Mouse (Mus musculus) limb, embryonic 10.5 days (tissue): Measurements from ENCODE around the gene Vamp2. TPM values are rescaled to one million over a fixed set of nuclear protein-coding genes. Genes with fewer than 3 reads are reported as not detected.
"Not testable (repeated sequence)": the region's sequence is repeated elsewhere in the genome, so short reads cannot be mapped to it uniquely, and the experiment has no call there.

Experiments used
- DNase-seq: peaks from one replicate; pipeline ENCODE4 v3.0.0-alpha.2; 2017; ENCODE audit warnings: low spot score
- H3K27ac ChIP-seq: fragments of 300-500 bp; sonication (generic); 2 replicates; pipeline ENCODE4 v1.5.1; 2016; ENCODE audit warnings: mild to moderate bottlenecking
- H3K27me3 ChIP-seq: fragments of 300-500 bp; sonication (generic); 2 replicates; pipeline ENCODE4 v1.6.1; 2016; ENCODE audit warnings: low read depth, mild to moderate bottlenecking; ENCODE audit not compliant: poor library complexity, severe bottlenecking
- H3K36me3 ChIP-seq: fragments of 300-500 bp; sonication (generic); 2 replicates; pipeline ENCODE4 v1.6.1; 2016; ENCODE audit warnings: mild to moderate bottlenecking, moderate library complexity
- H3K4me1 ChIP-seq: fragments of 300-500 bp; sonication (generic); 2 replicates; pipeline ENCODE4 v1.6.1; 2016
- H3K4me3 ChIP-seq: fragments of 300-500 bp; sonication (generic); 2 replicates; pipeline ENCODE4 v1.5.1; 2016; ENCODE audit warnings: mild to moderate bottlenecking, moderate library complexity
- H3K9me3 ChIP-seq: fragments of 300-500 bp; sonication (generic); replicated peaks from 2 replicates; pipeline ENCODE4 v1.6.1; 2016; ENCODE audit warnings: mild to moderate bottlenecking
- WGBS: fragments of 180-500 bp; shearing (Covaris S2); methylation state at CpG from one replicate; pipeline ENCODE4 v1.1.7; 2016; 5-methylcytosine and 5-hydroxymethylcytosine counted together
- polyA plus RNA-seq: library from polyadenylated mRNA; unstranded; fragments of >200 nt; fragmentation: Nextera tagmentation; extraction: Ambion mirVana; gene quantifications from 2 replicates; pipeline ENCODE4 v1.2.1, GENCODE M21; 2016

Gene Vamp2
- polyA plus RNA-seq, 1 experiment from 2014 or later: 72.1 TPM

GRCm38 (mm10) chr11:69092386-69092751 lies 4.1 kb downstream of the Vamp2 start:
- Histone ChIP-seq H3K27me3 (no peaks in the 10 kb centered on the region), H3K9me3 (no peaks in the 10 kb centered on the region), H3K4me1 (peaks cover 66% of the 10 kb centered on the region), H3K36me3 (peaks cover 34% of the 10 kb centered on the region), H3K27ac (no peak overlapping the region), H3K4me3 (peak overlapping the region; percentile 13; the same call in 1 of the 2 replicates)
- peak; percentile 90 for DNase-seq
- WGBS: 6% methylated on average over 3 of the region's 3 CpGs

GRCm38 (mm10) chr11:69092871-69093270 lies 4.6 kb downstream of the Vamp2 start:
- 94% methylated on average over 4 of the region's 4 CpGs for WGBS
- H3K27ac ChIP-seq: no peak overlapping the region
- no peak for DNase-seq
- H3K9me3 ChIP-seq: no peaks in the 10 kb centered on the region
- H3K4me3 ChIP-seq: no peak overlapping the region
- no peaks in the 10 kb centered on the region for H3K27me3 ChIP-seq
- peaks cover 67% of the 10 kb centered on the region for H3K4me1 ChIP-seq
- peaks cover 34% of the 10 kb centered on the region for H3K36me3 ChIP-seq

DNA sequence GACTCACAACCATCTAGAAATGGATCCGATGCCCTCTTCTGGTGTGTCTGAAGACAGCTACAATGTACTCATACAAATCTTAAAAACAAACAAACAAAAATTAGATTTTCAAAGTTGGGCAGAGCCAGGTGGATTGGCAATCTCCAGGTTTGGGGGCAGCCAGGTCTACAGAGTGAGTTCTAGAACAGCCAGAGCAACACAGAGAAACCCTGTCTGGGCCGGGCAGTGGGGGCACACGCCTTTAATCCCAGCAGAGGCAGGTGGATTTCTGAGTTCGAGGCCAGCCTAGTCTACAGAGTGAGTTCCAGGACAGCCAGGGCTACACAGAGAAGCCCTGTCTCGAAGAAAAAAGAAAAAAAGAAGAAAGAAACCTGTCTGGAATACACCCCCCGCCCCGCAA lies 5.6 kb downstream of the Vamp2 start:
- not testable (repeated sequence) for DNase-seq, H3K4me3 ChIP-seq, H3K27ac ChIP-seq, H3K27me3 ChIP-seq, H3K9me3 ChIP-seq
- H3K36me3 ChIP-seq: peaks cover 34% of the 10 kb centered on the region
- WGBS: 85% methylated on average over 7 of the region's 7 CpGs
- peaks cover 67% of the 10 kb centered on the region for H3K4me1 ChIP-seq

DNA sequence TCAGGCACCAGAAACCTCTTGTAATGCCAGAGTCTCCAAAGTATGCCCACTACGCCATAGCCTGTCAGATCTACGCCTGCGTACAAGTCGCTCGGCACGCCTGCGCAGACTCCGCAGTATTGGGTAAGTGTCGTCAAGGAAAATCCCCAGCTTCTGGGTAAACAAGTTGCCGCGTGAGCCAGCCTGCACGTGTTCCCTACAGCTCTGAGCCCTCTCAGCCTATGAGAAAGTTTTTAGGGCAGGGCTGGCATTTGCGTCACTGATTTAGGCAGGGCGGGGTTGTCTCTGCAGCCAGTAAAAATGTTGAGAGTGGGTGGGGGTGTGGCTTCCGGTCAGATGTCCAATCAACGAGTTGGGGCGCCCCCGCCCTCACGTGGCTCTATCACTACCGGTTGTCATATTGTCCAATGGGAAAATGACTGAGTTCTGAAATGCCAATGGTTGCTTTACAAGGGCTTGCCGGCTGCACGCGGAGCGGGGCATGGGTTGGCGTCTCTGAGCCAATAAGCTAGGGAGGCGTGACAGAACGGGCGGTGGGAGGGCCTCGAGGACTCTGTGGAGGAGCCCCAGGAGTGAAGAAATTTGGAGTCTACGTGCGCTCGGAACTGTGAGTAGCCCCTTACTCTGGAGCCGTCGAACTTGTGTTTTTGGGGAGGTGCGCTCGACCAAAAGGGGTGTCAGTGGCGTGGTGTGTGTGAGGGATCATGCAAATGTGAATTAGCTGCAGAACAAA lies 6.6 kb downstream of the Vamp2 start, which contains the start of gene Per1:
Per1 (plus strand) TSS at position 521 of the 733 bp plus-strand sequence.
- H3K27ac ChIP-seq: peak within 1 kb of the TSS; percentile 70
- H3K4me1 ChIP-seq: peaks cover 67% of the 10 kb centered on the region
- under 1% methylated on average over 37 of the region's 37 CpGs for WGBS
- peak within 1 kb of the TSS; percentile 65 for H3K4me3 ChIP-seq
- DNase-seq: peak; percentile 97
- H3K36me3 ChIP-seq: peaks cover 28% of the 10 kb centered on the region
- no peaks in the 10 kb centered on the region for H3K9me3 ChIP-seq
- H3K27me3 ChIP-seq: no peaks in the 10 kb centered on the region

GRCm38 (mm10) chr11:69095511-69096231 lies 7.4 kb downstream of the Vamp2 start:
- Histone ChIP-seq H3K9me3 (no peaks in the 10 kb centered on the region), H3K4me3 (peak overlapping the region; percentile 65), H3K27me3 (no peaks in the 10 kb centered on the region), H3K27ac (peak overlapping the region; percentile 70), H3K4me1 (peaks cover 69% of the 10 kb centered on the region), H3K36me3 (peaks cover 22% of the 10 kb centered on the region)
- 3% methylated on average over 27 of the region's 27 CpGs for WGBS
- DNase-seq: no peak

DNA sequence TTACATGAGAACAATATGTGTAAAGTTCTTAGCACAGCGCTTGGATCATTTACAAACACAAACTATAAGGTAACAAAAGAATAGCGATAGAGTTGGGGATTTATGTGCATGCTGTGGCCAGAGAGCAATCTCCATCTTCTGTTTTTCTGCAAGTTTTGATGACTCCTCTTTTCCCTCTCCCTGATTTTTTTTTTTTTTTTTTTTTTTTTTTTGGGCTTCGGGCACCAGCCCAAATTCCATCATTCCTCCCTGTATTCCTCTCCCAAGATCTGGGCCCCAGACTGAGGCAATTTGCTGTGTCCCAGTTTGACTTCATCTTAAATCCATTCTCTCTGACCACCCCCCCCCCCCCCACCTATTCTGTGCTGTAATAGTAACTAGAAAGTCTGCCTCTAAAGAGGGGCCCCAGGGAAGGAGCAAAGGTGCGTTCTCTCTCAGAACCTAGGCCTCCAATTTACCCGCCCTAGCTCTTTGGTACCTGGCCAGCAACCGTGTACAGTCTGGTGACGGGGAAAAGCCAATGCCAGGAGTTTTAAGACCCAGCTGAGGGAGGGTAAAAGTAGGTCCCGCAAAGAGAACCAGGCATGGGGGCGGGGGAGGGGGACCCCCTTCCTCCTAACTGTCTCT lies 8.2 kb downstream of the Vamp2 start:
- no peak for DNase-seq
- Histone ChIP-seq H3K36me3 (peaks cover 22% of the 10 kb centered on the region), H3K4me3 (peak overlapping the region; percentile 65), H3K9me3 (no peaks in the 10 kb centered on the region), H3K27me3 (no peaks in the 10 kb centered on the region), H3K27ac (peak overlapping the region; percentile 74), H3K4me1 (peaks cover 71% of the 10 kb centered on the region)
- 16% methylated on average over 9 of the region's 9 CpGs for WGBS

DNA sequence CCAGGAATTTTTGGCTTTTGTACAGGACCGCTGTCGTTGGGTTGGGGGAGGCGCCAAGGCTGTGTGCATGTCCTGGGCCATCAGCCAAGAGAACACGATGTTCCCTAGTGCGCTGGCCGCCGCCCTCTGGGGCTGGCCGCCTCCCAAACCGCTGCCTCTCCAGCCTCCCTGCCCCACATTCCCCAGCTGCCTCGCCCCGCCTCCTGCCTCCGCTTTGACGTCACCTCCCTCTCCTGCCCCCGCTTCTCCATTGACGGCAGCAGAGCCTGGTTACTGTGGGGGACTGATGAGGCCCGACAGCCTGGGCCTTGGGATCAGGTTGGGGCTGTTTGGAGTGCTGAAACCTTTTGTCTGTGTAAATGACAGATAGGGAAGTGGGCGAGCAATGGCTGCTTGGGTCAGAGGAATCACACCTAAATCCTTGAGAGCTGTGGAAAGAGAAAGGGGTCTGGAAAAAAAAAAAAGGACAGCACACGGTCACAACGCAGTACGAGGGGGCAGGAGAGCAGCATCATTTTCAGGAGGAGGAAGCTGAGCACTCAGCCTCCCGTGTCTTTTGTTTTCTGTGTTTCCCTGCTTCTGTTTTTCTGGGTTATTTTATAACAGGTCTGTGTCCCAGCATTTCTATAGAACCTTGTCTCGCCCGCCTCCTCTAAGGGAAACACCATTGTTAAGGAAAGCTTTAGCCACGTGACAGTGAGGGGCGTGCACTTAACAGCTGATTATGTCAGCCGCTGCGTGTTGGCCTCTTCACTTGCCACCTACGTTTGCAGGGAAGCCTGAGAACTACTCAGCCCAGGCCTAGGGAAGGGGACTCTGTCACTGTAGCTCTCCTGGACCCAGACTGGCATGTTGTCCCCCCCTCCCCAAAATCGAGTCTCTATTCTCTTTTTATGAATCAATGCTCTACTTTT lies 9.0 kb downstream of the Vamp2 start:
- Histone ChIP-seq H3K27me3 (no peaks in the 10 kb centered on the region), H3K27ac (peak overlapping the region; percentile 74), H3K36me3 (peaks cover 23% of the 10 kb centered on the region), H3K4me1 (peaks cover 65% of the 10 kb centered on the region), H3K9me3 (no peaks in the 10 kb centered on the region), H3K4me3 (peak overlapping the region; percentile 65)
- 4% methylated on average over 29 of the region's 29 CpGs for WGBS
- DNase-seq: peak; percentile 86

DNA sequence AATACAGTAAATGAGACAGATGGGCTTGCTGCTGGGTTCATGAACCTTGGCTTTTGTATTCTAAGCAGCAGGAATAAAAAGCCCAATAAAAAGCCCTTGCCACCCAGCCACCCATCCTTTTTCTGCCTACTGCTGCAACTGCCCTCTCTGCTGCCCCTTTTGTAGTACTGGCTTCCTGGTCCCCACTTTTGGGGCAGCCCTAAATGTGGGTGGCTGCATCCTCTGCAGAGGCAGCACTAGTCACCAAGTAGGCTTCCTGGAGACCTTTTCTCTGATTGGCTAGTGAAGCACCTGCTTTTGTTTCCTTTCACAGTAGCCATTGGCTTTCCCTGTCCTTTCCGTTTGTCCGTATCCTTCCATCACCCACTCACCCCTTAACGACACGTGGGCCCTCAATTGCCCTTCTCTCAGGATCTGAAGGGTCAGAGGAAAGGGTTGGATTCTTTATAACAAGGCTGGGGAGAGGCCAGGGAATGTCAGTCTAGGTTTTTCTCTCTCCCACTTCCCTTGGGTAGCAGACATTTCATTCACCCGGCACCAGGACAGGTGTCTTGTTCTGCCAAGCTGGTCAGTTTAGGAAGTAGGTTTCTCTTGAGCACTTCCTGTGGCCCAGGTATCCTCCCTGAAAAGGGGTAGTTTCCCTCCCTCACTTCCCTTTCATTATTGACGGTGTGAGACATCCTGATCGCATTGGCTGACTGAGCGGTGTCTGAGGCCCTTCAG lies 9.9 kb downstream of the Vamp2 start:
- no peaks in the 10 kb centered on the region for H3K9me3 ChIP-seq
- WGBS: 27% methylated on average over 8 of the region's 8 CpGs
- no peak for DNase-seq
- H3K36me3 ChIP-seq: peaks cover 27% of the 10 kb centered on the region
- peak overlapping the region; percentile 86 for H3K27ac ChIP-seq
- H3K4me1 ChIP-seq: peaks cover 65% of the 10 kb centered on the region
- peak overlapping the region; percentile 65 for H3K4me3 ChIP-seq
- no peaks in the 10 kb centered on the region for H3K27me3 ChIP-seq

GRCm38 (mm10) chr11:69098762-69099091 lies 10.4 kb downstream of the Vamp2 start:
- H3K36me3 ChIP-seq: peaks cover 32% of the 10 kb centered on the region
- H3K27me3 ChIP-seq: no peaks in the 10 kb centered on the region
- under 1% methylated on average over 19 of the region's 19 CpGs for WGBS
- H3K9me3 ChIP-seq: no peaks in the 10 kb centered on the region
- H3K4me3 ChIP-seq: peak overlapping the region; percentile 65
- H3K4me1 ChIP-seq: peaks cover 65% of the 10 kb centered on the region
- DNase-seq: peak; percentile 92
- H3K27ac ChIP-seq: peak overlapping the region; percentile 86

DNA sequence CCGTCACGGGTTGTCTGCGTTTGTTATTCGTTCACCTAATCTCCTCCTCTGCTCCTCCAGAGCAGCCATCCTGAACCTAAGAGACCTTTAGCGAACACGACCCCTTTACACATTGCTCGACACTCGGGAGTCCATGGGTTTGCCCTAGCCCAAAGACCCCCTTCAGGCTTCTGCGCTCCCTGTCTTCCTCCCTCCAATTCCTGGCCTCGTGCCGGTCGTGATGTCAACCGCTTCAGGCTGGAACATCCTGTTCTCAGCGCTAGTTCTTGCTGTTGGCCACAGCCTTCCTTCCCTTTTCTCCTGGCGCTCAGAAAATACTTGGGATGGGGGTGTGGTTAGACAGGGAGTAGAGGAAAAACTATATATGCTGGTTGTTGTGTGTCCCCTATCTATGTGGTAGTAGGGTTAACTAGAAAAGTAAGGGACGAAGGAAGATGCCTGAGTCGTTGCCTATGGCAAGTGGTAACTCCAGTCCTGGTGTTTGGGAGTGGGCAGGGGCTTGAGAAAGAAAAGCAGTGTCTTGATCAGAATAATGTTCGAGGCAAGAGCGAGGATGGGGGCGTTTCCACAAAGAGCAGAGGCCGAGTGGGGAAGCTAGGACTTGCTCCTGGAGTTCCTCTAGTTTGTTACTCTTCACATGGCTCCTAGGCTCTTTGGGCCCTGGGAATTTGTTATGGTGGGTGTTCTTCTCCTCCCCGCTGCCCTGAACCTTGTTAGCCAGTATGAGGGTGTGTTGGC lies 11.1 kb downstream of the Vamp2 start:
- Histone ChIP-seq H3K27ac (peak overlapping the region; percentile 86), H3K36me3 (peaks cover 38% of the 10 kb centered on the region), H3K4me1 (peaks cover 61% of the 10 kb centered on the region), H3K9me3 (no peaks in the 10 kb centered on the region), H3K4me3 (peak overlapping the region; percentile 65), H3K27me3 (no peaks in the 10 kb centered on the region)
- 2% methylated on average over 22 of the region's 22 CpGs for WGBS
- DNase-seq: no peak

- peak overlapping the region; percentile 65 for H3K4me3 ChIP-seq
- peaks cover 57% of the 10 kb centered on the region for H3K4me1 ChIP-seq
- WGBS: 1% methylated on average over 23 of the region's 23 CpGs
- no peaks in the 10 kb centered on the region for H3K27me3 ChIP-seq
- peak overlapping the region; percentile 86 for H3K27ac ChIP-seq
- DNase-seq: peak; percentile 89
- H3K9me3 ChIP-seq: no peaks in the 10 kb centered on the region
- peaks cover 44% of the 10 kb centered on the region for H3K36me3 ChIP-seq
These were observed 11.6 kb downstream of the Vamp2 start for GRCm38 (mm10) chr11:69099915-69100345.
